Mouse (Mus musculus) frontal cortex, adult (tissue): Measurements from ENCODE around the gene Nfyc.

Source experiments
- ATAC-seq: cut with Nextera tagmentation; 2 replicates; pipeline ENCODE4 v1.9.2; 2017; ENCODE audit warnings: mild to moderate bottlenecking, moderate library complexity, mixed read lengths; ENCODE audit not compliant: low TSS enrichment

Nfyc gene

GRCm38 (mm10) chr4:120716141-120716571, 115.2 kb downstream of the Nfyc start:
- 0 out of 2 replicates have a peak, but pooled peaks have one; percentile 20 for ATAC-seq

GRCm38 (mm10) chr4:120713856-120714497, 117.4 kb downstream of the Nfyc start:
- ATAC-seq: no peak

GRCm38 (mm10) chr4:120713021-120713420, 118.4 kb downstream of the Nfyc start:
- no peak for ATAC-seq

GRCm38 (mm10) chr4:120712236-120712635, 119.1 kb downstream of the Nfyc start:
- no peak for ATAC-seq
